In genomic region chr2:173993431-173993955, GRCm38 (mm10) we compare ENCODE assay signal across 15 mouse cellular contexts.
DNase-seq lines count a peak whose midpoint lies in the region.
"Had no signal": no experiment of that assay in that cellular context is flagged by ENCODE, and none has a peak within 500 bp of the region (broad histone marks: within the 10 kb centered on the region; RNA-seq: fewer than 3 reads in every experiment).

No protein-coding gene starts in this region.

- peak overlapping the region; percentile 81; the same call in 1 of the 2 replicates for H3K27ac ChIP-seq in limb, embryonic 10.5 days
- H3K27ac ChIP-seq: heart, embryonic 15.5 days; kidney, embryonic 15.5 days; neural tube, embryonic 12.5 days had no signal

- H3K9me3 ChIP-seq in limb, embryonic 10.5 days (replicated peaks) = no peaks in the 10 kb centered on the region
- H3K9me3 ChIP-seq: heart, embryonic 15.5 days; kidney, embryonic 15.5 days; neural tube, embryonic 12.5 days had no signal

- peaks cover 35% of the 10 kb centered on the region for H3K4me1 ChIP-seq in limb, embryonic 10.5 days

- no peak overlapping the region for H3K4me3 ChIP-seq in limb, embryonic 10.5 days
- H3K4me3 ChIP-seq: heart, embryonic 15.5 days; kidney, embryonic 15.5 days; neural tube, embryonic 12.5 days had no signal

- H3K27me3 ChIP-seq in limb, embryonic 10.5 days (ENCODE audit: low read depth, poor library complexity, severe bottlenecking) = no peaks in the 10 kb centered on the region
- H3K27me3 ChIP-seq: heart, embryonic 15.5 days; kidney, embryonic 15.5 days; neural tube, embryonic 12.5 days had no signal

- 84% methylated on average over 5 of the region's 5 CpGs for WGBS in limb, embryonic 10.5 days

- intact Hi-C loops in left cerebral cortex, postnatal 4 days (cut with DNase I) = no loop called here

- no peaks in the 10 kb centered on the region for H3K36me3 ChIP-seq in limb, embryonic 10.5 days
- H3K36me3 ChIP-seq: heart, embryonic 15.5 days; kidney, embryonic 15.5 days; neural tube, embryonic 12.5 days had no signal

- DNase-seq in frontal cortex, adult 2 months (ENCODE audit: extremely low spot score in 1 of 2, low spot score in 1 of 2) = peak; percentile 12 to 59
- DNase-seq in frontal cortex, postnatal 10 days (ENCODE audit: low spot score in 2 of 2) = no peak
- peak; percentile 41 to 46 for DNase-seq in left cerebral cortex, adult 18-20 months (ENCODE audit: low spot score in 2 of 2)
- DNase-seq in left cerebral cortex, postnatal 4 days = no peak
- DNase-seq in MN1 (ENCODE audit: low spot score) = peak; percentile 60
- DNase-seq in limb, embryonic 10.5 days (ENCODE audit: low spot score) = no peak
- no peak for DNase-seq in adrenal gland, postnatal 4 days (ENCODE audit: low spot score in 2 of 2)
- no peak for DNase-seq in embryo, embryonic 11 days
- DNase-seq: adrenal gland, adult 8-10 months; cerebellum, adult 9-10 months; liver, postnatal 0 days; thymus, postnatal 14 days had no signal

Comparison
In these comparisons a context has a peak if more than half of its experiments do, and no peak if none do; other contexts are left out.
1. DNase-seq: peak in frontal cortex, adult 2 months (2 of 2), left cerebral cortex, adult 18-20 months (2 of 2) and MN1 (single experiment); none in frontal cortex, postnatal 10 days (0 of 2), left cerebral cortex, postnatal 4 days (single experiment), limb, embryonic 10.5 days (single experiment), adrenal gland, postnatal 4 days (0 of 2) and embryo, embryonic 11 days (single experiment).